Mouse (Mus musculus) intestine, embryonic 14.5 days (tissue): ENCODE measurements around the gene Cnfn. TPM values are rescaled to one million over a fixed set of nuclear protein-coding genes. Genes with fewer than 3 reads are reported as not detected.

Experiments used
- ATAC-seq: fragments of 200-750 bp; cut with Nextera tagmentation; replicated peaks from 2 replicates; pipeline ENCODE4 v1.8.0; 2017; ENCODE audit warnings: low read depth, moderate number of reproducible peaks, moderate TSS enrichment, moderate library complexity; ENCODE audit not compliant: low FRiP score, low TSS enrichment
- DNase-seq: peaks from one replicate; pipeline ENCODE4 v3.0.0-alpha.2; 2018; ENCODE audit warnings: low spot score
- H3K27ac ChIP-seq: fragments of 300-500 bp; sonication (generic); 2 replicates; pipeline ENCODE4 v1.5.1; 2014; ENCODE audit warnings: low read depth, mild to moderate bottlenecking, control low read depth
- H3K27me3 ChIP-seq: fragments of 300-500 bp; sonication (generic); replicated peaks from 2 replicates; pipeline ENCODE4 v1.6.1; 2014; ENCODE audit warnings: low read length, control low read depth; ENCODE audit not compliant: control insufficient read depth, insufficient read depth
- H3K36me3 ChIP-seq: fragments of 300-500 bp; sonication (generic); 2 replicates; pipeline ENCODE4 v1.6.1; 2014; ENCODE audit warnings: low read length, control low read depth; ENCODE audit not compliant: control insufficient read depth, insufficient read depth
- H3K4me1 ChIP-seq: fragments of 300-500 bp; sonication (generic); replicated peaks from 2 replicates; pipeline ENCODE4 v1.6.1; 2014; ENCODE audit warnings: low read length, control low read depth, mixed read lengths; ENCODE audit not compliant: control insufficient read depth, insufficient read depth
- H3K4me2 ChIP-seq: fragments of 300-500 bp; sonication (generic); 2 replicates; pipeline ENCODE4 v1.6.1; 2014; ENCODE audit warnings: low read length
- H3K4me3 ChIP-seq: fragments of 300-500 bp; sonication (generic); 2 replicates; pipeline ENCODE4 v1.5.1; 2014; ENCODE audit warnings: low read depth, low read length, control low read depth, mixed read lengths
- H3K9ac ChIP-seq: fragments of 300-500 bp; sonication (generic); 2 replicates; pipeline ENCODE4 v1.6.1; 2014; ENCODE audit warnings: mild to moderate bottlenecking, low read length
- H3K9me3 ChIP-seq: fragments of 300-500 bp; sonication (generic); 2 replicates; pipeline ENCODE4 v1.6.1; 2016; ENCODE audit warnings: low read length, control low read depth; ENCODE audit not compliant: control insufficient read depth
- WGBS: fragments of 180-500 bp; shearing (Covaris S2); extraction: QIAGEN DNeasy Blood & Tissue Kit; methylation state at CpG from one replicate; pipeline ENCODE4 v1.1.7; 2014; 5-methylcytosine and 5-hydroxymethylcytosine counted together
- polyA plus RNA-seq: library from polyadenylated mRNA; unstranded; fragments of >200 nt; fragmentation: Nextera tagmentation; extraction: Ambion mirVana; gene quantifications from 2 replicates; pipeline ENCODE4 v1.2.1, GENCODE M21; 2014

Cnfn gene
- polyA plus RNA-seq, 1 experiment from 2014 or later: not detected

- Histone ChIP-seq H3K27me3 (no peaks in the 10 kb centered on the region), H3K9ac (0 out of 2 replicates have a peak overlapping the region, but pooled peaks have one; percentile 5), H3K9me3 (no peaks in the 10 kb centered on the region), H3K4me3 (0 out of 2 replicates have a peak overlapping the region, but pooled peaks have one; percentile 70), H3K4me2 (peak overlapping the region; percentile 62), H3K27ac (no peak overlapping the region), H3K36me3 (no peaks in the 10 kb centered on the region), H3K4me1 (peaks cover 32% of the 10 kb centered on the region)
- no peak for DNase-seq
- no peak for ATAC-seq
- 81% methylated on average over 8 of the region's 8 CpGs for WGBS
These were observed 24.1 kb upstream of the Cnfn start for GRCm38 (mm10) chr7:25393451-25394210.

GRCm38 (mm10) chr7:25392851-25393250 is 23.3 kb upstream of the Cnfn start:
- peaks cover 32% of the 10 kb centered on the region for H3K4me1 ChIP-seq
- no peaks in the 10 kb centered on the region for H3K9me3 ChIP-seq
- no peak overlapping the region for H3K27ac ChIP-seq
- H3K4me2 ChIP-seq: no peak overlapping the region
- no peak overlapping the region for H3K9ac ChIP-seq
- no peaks in the 10 kb centered on the region for H3K27me3 ChIP-seq
- 55% methylated on average over 7 of the region's 7 CpGs for WGBS
- H3K36me3 ChIP-seq: peaks cover 7% of the 10 kb centered on the region
- no peak for ATAC-seq
- no peak overlapping the region for H3K4me3 ChIP-seq
- DNase-seq: no peak

GRCm38 (mm10) chr7:25391856-25392453 is 22.4 kb upstream of the Cnfn start:
- Histone ChIP-seq H3K9me3 (no peaks in the 10 kb centered on the region), H3K4me3 (no peak overlapping the region), H3K27me3 (no peaks in the 10 kb centered on the region), H3K4me2 (no peak overlapping the region), H3K9ac (no peak overlapping the region), H3K36me3 (peaks cover 16% of the 10 kb centered on the region), H3K27ac (no peak overlapping the region), H3K4me1 (peaks cover 32% of the 10 kb centered on the region)
- ATAC-seq (no peak), DNase-seq (no peak)
- WGBS: 86% methylated on average over 2 of the region's 2 CpGs

DNA sequence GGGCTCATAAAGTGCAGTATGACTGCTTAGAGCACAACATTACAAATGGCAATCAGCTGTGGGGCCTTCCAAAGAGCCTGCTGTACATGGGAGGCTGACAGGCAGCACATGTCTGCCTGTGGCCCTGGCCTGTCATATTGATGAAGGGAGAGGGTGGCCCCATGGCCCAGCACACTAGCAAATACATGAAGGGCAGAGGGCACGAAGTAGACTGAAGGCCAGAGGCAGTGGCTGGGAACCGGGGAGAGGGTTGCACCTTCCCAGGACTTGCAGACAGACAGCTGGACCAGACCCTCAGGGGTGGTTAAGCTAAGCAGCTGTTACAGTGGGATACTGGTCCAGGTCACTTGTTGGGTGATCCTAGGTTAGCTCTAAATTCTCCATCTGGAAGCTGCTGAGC is 21.5 kb upstream of the Cnfn start:
- H3K4me1 ChIP-seq: peaks cover 31% of the 10 kb centered on the region
- no peak overlapping the region for H3K4me3 ChIP-seq
- H3K27ac ChIP-seq: peak overlapping the region; percentile 34; the same call in 1 of the 2 replicates
- no peak overlapping the region for H3K4me2 ChIP-seq
- WGBS: 52% methylated on average over 2 of the region's 2 CpGs
- ATAC-seq (no peak), DNase-seq (no peak)
- H3K9ac ChIP-seq: no peak overlapping the region
- no peaks in the 10 kb centered on the region for H3K27me3 ChIP-seq
- H3K36me3 ChIP-seq: peaks cover 18% of the 10 kb centered on the region
- no peaks in the 10 kb centered on the region for H3K9me3 ChIP-seq

DNA sequence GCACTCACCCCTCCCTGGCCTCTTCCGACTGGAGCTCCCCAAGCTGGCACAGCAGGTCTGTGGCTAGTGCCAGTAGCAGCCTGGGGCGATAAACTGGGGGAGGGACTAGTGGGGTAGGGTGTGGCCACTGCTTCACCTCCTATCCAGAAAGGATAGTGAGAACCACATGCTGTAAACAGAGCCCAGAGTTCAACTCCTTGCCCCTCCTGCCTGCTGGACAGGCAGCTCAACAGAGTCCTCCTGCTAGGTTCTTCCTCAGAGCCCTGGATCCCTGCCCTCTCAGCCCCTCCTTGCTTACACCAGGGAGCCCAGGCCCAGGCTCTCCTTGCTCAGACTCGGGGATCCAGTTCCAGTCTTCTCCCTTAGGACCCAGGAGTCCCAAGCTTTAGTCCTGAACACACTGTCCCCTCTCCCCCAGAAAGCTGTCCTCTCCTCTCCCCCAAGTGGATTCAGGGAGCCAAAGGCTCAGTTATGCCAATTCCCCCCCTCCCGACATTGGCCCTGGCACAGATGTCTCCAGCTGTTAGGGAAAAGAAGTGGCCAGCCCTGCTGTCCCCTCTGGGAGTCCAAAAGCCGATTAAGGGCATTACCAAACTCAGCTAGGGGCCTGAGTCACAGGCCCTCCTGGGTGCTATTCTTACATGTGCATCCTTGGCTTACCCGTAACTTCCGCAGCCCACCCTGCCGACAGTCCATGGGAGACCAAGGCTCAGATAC is 20.7 kb upstream of the Cnfn start:
- Histone ChIP-seq H3K27me3 (no peaks in the 10 kb centered on the region), H3K4me3 (no peak overlapping the region), H3K4me1 (peaks cover 35% of the 10 kb centered on the region), H3K9ac (no peak overlapping the region), H3K36me3 (peaks cover 23% of the 10 kb centered on the region), H3K4me2 (no peak overlapping the region), H3K27ac (peak overlapping the region; percentile 34; the same call in 1 of the 2 replicates), H3K9me3 (no peaks in the 10 kb centered on the region)
- WGBS: 56% methylated on average over 8 of the region's 8 CpGs
- DNase-seq: no peak
- ATAC-seq: peak; percentile 30; the same call in 1 of the 2 replicates

DNA sequence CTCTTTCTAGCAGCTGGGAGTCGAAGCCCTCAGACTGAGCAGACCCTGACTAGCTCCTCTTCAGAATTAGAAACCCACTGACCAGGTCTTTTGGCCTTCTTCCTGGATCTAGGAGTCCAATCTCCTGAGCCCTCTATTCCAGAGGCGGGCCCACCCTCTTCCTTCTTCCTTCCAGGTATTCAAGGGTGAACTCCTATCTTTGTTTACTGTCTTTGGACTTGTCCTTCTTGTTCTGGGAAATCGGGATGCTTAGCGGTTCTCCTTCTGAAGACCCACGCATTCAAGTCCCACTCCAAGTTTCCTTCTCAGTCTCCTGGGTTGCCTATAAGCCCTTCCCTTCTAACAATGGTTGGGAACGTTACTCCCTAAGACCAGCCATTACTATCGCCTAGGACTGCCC is 19.4 kb upstream of the Cnfn start:
- Histone ChIP-seq H3K9me3 (no peaks in the 10 kb centered on the region), H3K27me3 (no peaks in the 10 kb centered on the region), H3K27ac (no peak overlapping the region), H3K4me3 (no peak overlapping the region), H3K9ac (no peak overlapping the region), H3K36me3 (peaks cover 36% of the 10 kb centered on the region), H3K4me2 (no peak overlapping the region), H3K4me1 (peaks cover 25% of the 10 kb centered on the region)
- no peak for DNase-seq
- whole genome bisulfite sequencing: 87% methylated on average over 7 of the region's 7 CpGs
- no peak for ATAC-seq

GRCm38 (mm10) chr7:25387811-25388440 is 18.4 kb upstream of the Cnfn start:
- WGBS: 92% methylated on average over 18 of the region's 18 CpGs
- H3K36me3 ChIP-seq: peaks cover 46% of the 10 kb centered on the region
- no peak for ATAC-seq
- H3K4me3 ChIP-seq: no peak overlapping the region
- no peaks in the 10 kb centered on the region for H3K9me3 ChIP-seq
- H3K4me1 ChIP-seq: peaks cover 22% of the 10 kb centered on the region
- no peaks in the 10 kb centered on the region for H3K27me3 ChIP-seq
- H3K4me2 ChIP-seq: no peak overlapping the region
- H3K27ac ChIP-seq: no peak overlapping the region
- DNase-seq: no peak
- no peak overlapping the region for H3K9ac ChIP-seq

DNA sequence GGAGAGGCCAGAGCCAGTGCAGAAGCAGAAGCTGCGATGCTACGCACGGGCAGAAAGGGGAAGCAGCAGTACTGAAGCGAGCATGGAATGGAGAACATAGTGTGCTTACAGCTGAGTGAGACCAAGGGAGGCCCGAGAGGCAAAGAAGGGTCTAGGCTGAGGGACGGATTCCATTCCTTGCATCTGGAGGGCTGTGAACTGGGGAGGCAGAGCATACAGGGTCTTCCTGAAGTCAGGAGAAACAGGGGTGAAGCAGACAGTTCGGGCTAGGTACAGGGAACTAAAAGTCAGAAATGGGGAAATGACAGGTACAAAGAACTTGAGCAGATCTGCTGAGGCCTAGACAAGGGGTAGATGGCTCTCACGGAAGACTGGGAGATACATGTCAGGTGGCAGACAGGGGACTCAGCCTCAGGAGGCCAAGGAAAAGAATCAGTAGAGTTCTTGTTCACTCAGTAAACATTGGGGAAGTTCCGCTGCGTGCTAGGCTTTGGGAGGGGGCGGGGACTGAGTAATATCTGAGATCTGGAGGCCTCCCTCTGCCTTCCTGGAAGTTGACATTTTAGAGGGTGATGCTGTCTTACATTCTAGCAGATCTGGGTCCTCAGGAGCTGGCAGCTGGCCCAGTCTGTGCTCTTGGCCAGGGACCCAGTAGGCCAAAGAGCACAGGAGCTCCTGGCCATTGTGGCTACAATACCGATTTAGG is 16.5 kb upstream of the Cnfn start:
- Histone ChIP-seq H3K4me3 (no peak overlapping the region), H3K36me3 (peaks cover 63% of the 10 kb centered on the region), H3K27me3 (no peaks in the 10 kb centered on the region), H3K9me3 (no peaks in the 10 kb centered on the region), H3K27ac (peak overlapping the region; percentile 62; the same call in 1 of the 2 replicates), H3K4me2 (no peak overlapping the region; the same call in 1 of the 2 replicates), H3K4me1 (peaks cover 22% of the 10 kb centered on the region), H3K9ac (no peak overlapping the region)
- ATAC-seq: no peak
- no peak for DNase-seq
- WGBS: 71% methylated on average over 12 of the region's 12 CpGs
